Mouse (Mus musculus): Measurements from ENCODE around the gene Myo3a. TPM values are rescaled to one million over a fixed set of nuclear protein-coding genes. Genes with fewer than 3 reads are reported as not detected.

The Myo3a gene
- polyA plus RNA-seq, 1 experiment from 2014 or later: 0.14 TPM

DNA sequence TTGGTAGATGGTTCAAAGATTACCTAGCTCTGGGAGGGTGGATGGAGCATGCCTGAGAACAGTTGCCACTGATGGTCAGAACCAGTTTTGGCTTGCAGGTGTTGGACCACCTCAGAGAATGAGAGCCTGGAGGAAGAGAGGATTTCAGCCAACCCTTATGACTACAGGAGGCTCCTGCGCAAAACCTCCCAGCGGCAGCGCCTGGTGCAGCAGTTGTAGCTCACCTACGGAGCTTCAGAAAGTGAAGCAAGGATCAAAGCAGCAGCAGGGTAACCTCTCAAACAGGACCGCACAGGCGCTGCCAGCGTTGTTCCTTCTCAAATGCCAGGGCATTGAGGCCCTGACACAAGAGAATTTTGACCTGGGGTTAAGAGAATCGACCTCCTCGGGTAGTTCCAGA lies 390.6 kb downstream of the Myo3a start:
- peaks cover 7% of the 10 kb centered on the region; the same call in 1 of the 2 replicates for H3K4me1 ChIP-seq (ENCODE audit: control insufficient read depth, insufficient read depth, low read length)
- peaks cover 4% of the 10 kb centered on the region; the same call in 1 of the 2 replicates for H3K9me3 ChIP-seq (ENCODE audit: control insufficient read depth, low read length)
- H3K27me3 ChIP-seq (ENCODE audit: control insufficient read depth, insufficient read depth, low read length): peaks cover 55% of the 10 kb centered on the region
- no peak overlapping the region for H3K4me3 ChIP-seq (ENCODE audit: low read length)
- ATAC-seq (ENCODE audit: low FRiP score, low TSS enrichment): no peak
- no peak overlapping the region for H3K4me2 ChIP-seq (replicated peaks; ENCODE audit: low read depth, low read length)
- no peaks in the 10 kb centered on the region for H3K36me3 ChIP-seq (ENCODE audit: control insufficient read depth, insufficient read depth, low read length)
- H3K9ac ChIP-seq (ENCODE audit: low read depth, low read length): no peak overlapping the region
- 5% methylated on average over 9 of the region's 9 CpGs for WGBS
- H3K27ac ChIP-seq (ENCODE audit: low read depth, low read length): no peak overlapping the region

DNA sequence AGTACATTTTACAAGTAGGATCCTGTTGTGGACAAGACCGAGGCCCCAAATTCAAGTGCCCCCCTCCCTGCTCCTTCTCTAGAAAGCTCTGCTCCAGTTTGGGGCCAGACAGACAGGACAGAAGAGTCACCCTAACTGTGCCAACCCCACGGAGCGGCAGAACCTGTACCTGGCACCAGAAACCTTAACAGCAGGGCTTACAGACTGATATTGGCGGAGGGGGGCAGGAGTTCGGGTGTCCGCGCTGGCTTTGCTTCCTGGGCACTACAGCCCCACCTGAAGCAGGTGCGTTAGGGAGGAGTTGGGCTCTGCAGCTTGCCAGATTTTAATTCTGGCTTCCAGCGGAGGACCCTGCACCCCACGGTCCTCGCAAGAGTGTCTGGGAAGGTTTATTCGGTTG lies 392.1 kb downstream of the Myo3a start:
- no peak for ATAC-seq (ENCODE audit: low FRiP score, low TSS enrichment)
- Histone ChIP-seq H3K4me2 (replicated peaks; ENCODE audit: low read depth, low read length) (no peak overlapping the region), H3K27ac (ENCODE audit: low read depth, low read length) (no peak overlapping the region), H3K4me3 (ENCODE audit: low read length) (no peak overlapping the region), H3K9ac (ENCODE audit: low read depth, low read length) (no peak overlapping the region), H3K9me3 (ENCODE audit: control insufficient read depth, low read length) (peaks cover 4% of the 10 kb centered on the region; the same call in 1 of the 2 replicates), H3K4me1 (ENCODE audit: control insufficient read depth, insufficient read depth, low read length) (peaks cover 14% of the 10 kb centered on the region; the same call in 1 of the 2 replicates), H3K27me3 (ENCODE audit: control insufficient read depth, insufficient read depth, low read length) (peaks cover 70% of the 10 kb centered on the region), H3K36me3 (ENCODE audit: control insufficient read depth, insufficient read depth, low read length) (no peaks in the 10 kb centered on the region)
- 2% methylated on average over 12 of the region's 12 CpGs for WGBS

- peaks cover 74% of the 10 kb centered on the region for H3K27me3 ChIP-seq (ENCODE audit: control insufficient read depth, insufficient read depth, low read length)
- H3K27ac ChIP-seq (ENCODE audit: low read depth, low read length): no peak overlapping the region
- no peak overlapping the region for H3K9ac ChIP-seq (ENCODE audit: low read depth, low read length)
- H3K36me3 ChIP-seq (ENCODE audit: control insufficient read depth, insufficient read depth, low read length): no peaks in the 10 kb centered on the region
- no peak overlapping the region for H3K4me3 ChIP-seq (ENCODE audit: low read length)
- H3K4me1 ChIP-seq (ENCODE audit: control insufficient read depth, insufficient read depth, low read length): peaks cover 14% of the 10 kb centered on the region; the same call in 1 of the 2 replicates
- WGBS: 1% methylated on average over 6 of the region's 6 CpGs
- H3K9me3 ChIP-seq (ENCODE audit: control insufficient read depth, low read length): peaks cover 3% of the 10 kb centered on the region; the same call in 1 of the 2 replicates
- ATAC-seq (ENCODE audit: low FRiP score, low TSS enrichment): no peak
- no peak overlapping the region for H3K4me2 ChIP-seq (replicated peaks; ENCODE audit: low read depth, low read length)
Measured at GRCm38 (mm10) chr2:22620030-22620429, 392.7 kb downstream of the Myo3a start.

DNA sequence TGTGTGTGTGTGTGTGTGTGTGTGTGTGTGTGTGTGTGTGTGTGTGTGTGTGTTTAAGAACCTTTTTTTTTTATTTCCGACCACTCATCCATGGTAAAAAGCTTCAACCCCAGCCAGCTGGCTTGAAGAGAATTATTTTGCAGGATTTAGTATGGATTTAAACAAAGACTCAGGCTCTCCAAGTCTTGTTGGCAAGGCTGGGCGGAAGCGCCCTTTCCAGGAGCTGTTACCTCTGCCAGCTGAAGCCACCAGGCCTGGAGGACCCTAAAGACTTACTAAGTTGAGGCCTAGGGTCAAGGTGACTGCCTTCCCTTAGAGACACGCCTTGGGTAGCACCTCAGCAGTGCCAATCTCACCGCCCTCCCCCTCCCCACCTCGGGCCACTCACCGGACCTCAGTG lies 393.2 kb downstream of the Myo3a start:
- H3K4me2 ChIP-seq (replicated peaks; ENCODE audit: low read depth, low read length): no peak overlapping the region
- no peak for ATAC-seq (ENCODE audit: low FRiP score, low TSS enrichment)
- WGBS: 8% methylated on average over 7 of the region's 7 CpGs
- H3K9me3 ChIP-seq (ENCODE audit: control insufficient read depth, low read length): no peaks in the 10 kb centered on the region
- no peaks in the 10 kb centered on the region for H3K36me3 ChIP-seq (ENCODE audit: control insufficient read depth, insufficient read depth, low read length)
- H3K4me3 ChIP-seq (ENCODE audit: low read length): no peak overlapping the region
- H3K27ac ChIP-seq (ENCODE audit: low read depth, low read length): no peak overlapping the region
- peaks cover 14% of the 10 kb centered on the region; the same call in 1 of the 2 replicates for H3K4me1 ChIP-seq (ENCODE audit: control insufficient read depth, insufficient read depth, low read length)
- H3K27me3 ChIP-seq (ENCODE audit: control insufficient read depth, insufficient read depth, low read length): peaks cover 79% of the 10 kb centered on the region
- no peak overlapping the region for H3K9ac ChIP-seq (ENCODE audit: low read depth, low read length)

DNA sequence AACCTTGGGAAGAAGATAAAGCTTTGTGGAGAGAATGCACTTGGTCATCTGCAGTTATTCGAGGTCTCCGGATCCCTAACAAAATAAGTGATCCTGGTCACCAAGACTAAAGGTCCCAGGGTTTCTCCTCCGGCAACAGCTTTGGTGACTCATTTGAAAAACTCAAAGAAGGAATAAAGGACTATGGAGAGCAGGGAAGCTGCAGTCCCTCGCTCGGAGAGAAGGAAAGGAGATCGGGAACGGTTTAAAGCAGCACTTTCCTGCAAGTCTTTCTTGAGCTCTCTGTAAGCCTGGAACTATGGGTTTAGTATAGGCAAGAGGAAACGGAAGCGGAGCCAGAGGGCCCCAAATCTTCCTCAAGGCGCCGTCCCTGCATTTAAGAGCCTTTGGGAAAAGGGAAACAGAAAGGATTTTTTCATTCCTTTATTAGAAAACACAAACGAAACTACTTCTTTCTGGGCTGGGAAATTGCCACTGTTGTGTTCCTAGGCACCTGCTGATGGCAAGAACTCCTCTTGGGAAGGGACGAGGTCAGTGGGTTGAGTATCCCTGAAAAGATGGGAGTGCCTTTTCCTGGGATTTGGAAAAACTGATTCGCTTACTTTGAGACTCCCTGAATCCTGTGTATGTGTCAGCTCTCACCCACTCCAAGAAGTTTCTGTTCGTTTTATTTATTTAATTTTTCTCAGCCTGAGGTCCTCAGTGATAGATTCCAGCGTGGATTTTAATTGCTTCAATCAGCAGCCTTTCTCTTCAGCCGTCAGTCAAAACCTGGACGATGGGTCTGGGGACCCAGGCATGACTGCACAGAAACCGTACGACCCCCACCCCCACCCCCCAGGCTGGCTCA lies 393.9 kb downstream of the Myo3a start:
- H3K27ac ChIP-seq (ENCODE audit: low read depth, low read length): no peak overlapping the region
- H3K9me3 ChIP-seq (ENCODE audit: control insufficient read depth, low read length): no peaks in the 10 kb centered on the region
- no peak overlapping the region for H3K4me2 ChIP-seq (replicated peaks; ENCODE audit: low read depth, low read length)
- H3K9ac ChIP-seq (ENCODE audit: low read depth, low read length): no peak overlapping the region
- 3% methylated on average over 20 of the region's 20 CpGs for WGBS
- H3K4me3 ChIP-seq (ENCODE audit: low read length): no peak overlapping the region
- H3K36me3 ChIP-seq (ENCODE audit: control insufficient read depth, insufficient read depth, low read length): no peaks in the 10 kb centered on the region
- peaks cover 85% of the 10 kb centered on the region for H3K27me3 ChIP-seq (ENCODE audit: control insufficient read depth, insufficient read depth, low read length)
- H3K4me1 ChIP-seq (ENCODE audit: control insufficient read depth, insufficient read depth, low read length): peaks cover 14% of the 10 kb centered on the region; the same call in 1 of the 2 replicates
- ATAC-seq (ENCODE audit: low FRiP score, low TSS enrichment): no peak

GRCm38 (mm10) chr2:22621828-22622731 lies 394.8 kb downstream of the Myo3a start, which contains the start of gene Gad2:
TSS of gene Gad2 (plus strand) at chr2:22622205.
- ATAC-seq (ENCODE audit: low FRiP score, low TSS enrichment): peak; percentile 90
- peak within 1 kb of the TSS; percentile 35 for H3K4me3 ChIP-seq (ENCODE audit: low read length)
- peak within 1 kb of the TSS; percentile 55 for H3K4me2 ChIP-seq (replicated peaks; ENCODE audit: low read depth, low read length)
- under 1% methylated on average over 55 of the region's 55 CpGs for WGBS
- H3K9ac ChIP-seq (ENCODE audit: low read depth, low read length): no peak within 1 kb of the TSS
- peaks cover 14% of the 10 kb centered on the region; the same call in 1 of the 2 replicates for H3K4me1 ChIP-seq (ENCODE audit: control insufficient read depth, insufficient read depth, low read length)
- peaks cover 92% of the 10 kb centered on the region for H3K27me3 ChIP-seq (ENCODE audit: control insufficient read depth, insufficient read depth, low read length)
- H3K27ac ChIP-seq (ENCODE audit: low read depth, low read length): no peak within 1 kb of the TSS
- H3K9me3 ChIP-seq (ENCODE audit: control insufficient read depth, low read length): no peaks in the 10 kb centered on the region
- H3K36me3 ChIP-seq (ENCODE audit: control insufficient read depth, insufficient read depth, low read length): no peaks in the 10 kb centered on the region

GRCm38 (mm10) chr2:22623111-22624070 lies 396.1 kb downstream of the Myo3a start:
- Histone ChIP-seq H3K36me3 (ENCODE audit: control insufficient read depth, insufficient read depth, low read length) (no peaks in the 10 kb centered on the region), H3K4me3 (ENCODE audit: low read length) (peak overlapping the region; percentile 35), H3K27me3 (ENCODE audit: control insufficient read depth, insufficient read depth, low read length) (peaks cover 92% of the 10 kb centered on the region), H3K4me2 (replicated peaks; ENCODE audit: low read depth, low read length) (peak overlapping the region; percentile 55), H3K9me3 (ENCODE audit: control insufficient read depth, low read length) (no peaks in the 10 kb centered on the region), H3K9ac (ENCODE audit: low read depth, low read length) (no peak overlapping the region), H3K4me1 (ENCODE audit: control insufficient read depth, insufficient read depth, low read length) (peaks cover 14% of the 10 kb centered on the region; the same call in 1 of the 2 replicates), H3K27ac (ENCODE audit: low read depth, low read length) (no peak overlapping the region)
- WGBS: 1% methylated on average over 60 of the region's 60 CpGs
- 0 out of 2 replicates have a peak, but pooled peaks have one; percentile 13 for ATAC-seq (ENCODE audit: low FRiP score, low TSS enrichment)
